Mouse (Mus musculus): ENCODE data around the gene Ccdc153. TPM values are rescaled to one million over a fixed set of nuclear protein-coding genes. Genes with fewer than 3 reads are reported as not detected.
A peak's percentile ranks its signal among the peaks of the same experiment; 100 is the strongest.

The Ccdc153 gene
- polyA plus RNA-seq, 1 experiment from 2014 or later, result 7.3 TPM

GRCm38 (mm10) chr9:44287401-44288075, 47.1 kb downstream of the Ccdc153 start:
- Histone ChIP-seq H3K27ac (ENCODE audit: low read length) (no peak overlapping the region), H3K4me2 (ENCODE audit: low read depth, low read length) (peak overlapping the region; percentile 88), H3K4me1 (replicated peaks; ENCODE audit: control insufficient read depth, insufficient read depth, low read length) (peaks cover 19% of the 10 kb centered on the region), H3K4me3 (ENCODE audit: low read length) (peak overlapping the region; percentile 55), H3K9ac (ENCODE audit: low read length) (peak overlapping the region; percentile 64), H3K27me3 (ENCODE audit: control insufficient read depth, insufficient read depth, low read depth, low read length) (peaks cover 18% of the 10 kb centered on the region), H3K9me3 (ENCODE audit: control insufficient read depth, low read length) (no peaks in the 10 kb centered on the region), H3K36me3 (ENCODE audit: control insufficient read depth, insufficient read depth, low read length) (peaks cover 5% of the 10 kb centered on the region; the same call in 1 of the 2 replicates)
- whole genome bisulfite sequencing, result under 1% methylated on average over 45 of the region's 47 CpGs
- peak; percentile 56 for ATAC-seq (ENCODE audit: low read depth)

GRCm38 (mm10) chr9:44288076-44288958, 47.8 kb downstream of the Ccdc153 start, which contains the start of gene Abcg4:
Gene Abcg4, minus strand, starts transcription at chr9:44288615.
- H3K4me1 ChIP-seq (replicated peaks; ENCODE audit: control insufficient read depth, insufficient read depth, low read length), result peaks cover 19% of the 10 kb centered on the region
- H3K27me3 ChIP-seq (ENCODE audit: control insufficient read depth, insufficient read depth, low read depth, low read length), result peaks cover 18% of the 10 kb centered on the region
- peaks cover 10% of the 10 kb centered on the region; the same call in 1 of the 2 replicates for H3K36me3 ChIP-seq (ENCODE audit: control insufficient read depth, insufficient read depth, low read length)
- H3K4me2 ChIP-seq (ENCODE audit: low read depth, low read length), result peak within 1 kb of the TSS; percentile 88
- no peaks in the 10 kb centered on the region for H3K9me3 ChIP-seq (ENCODE audit: control insufficient read depth, low read length)
- peak; percentile 53 for ATAC-seq (ENCODE audit: low read depth)
- H3K9ac ChIP-seq (ENCODE audit: low read length), result peak within 1 kb of the TSS; percentile 64
- peak within 1 kb of the TSS; percentile 55 for H3K4me3 ChIP-seq (ENCODE audit: low read length)
- WGBS, result 2% methylated on average over 38 of the region's 38 CpGs
- no peak within 1 kb of the TSS for H3K27ac ChIP-seq (ENCODE audit: low read length)

GRCm38 (mm10) chr9:44288959-44289291, 48.4 kb downstream of the Ccdc153 start:
- Histone ChIP-seq H3K27me3 (ENCODE audit: control insufficient read depth, insufficient read depth, low read depth, low read length) (peaks cover 18% of the 10 kb centered on the region), H3K4me2 (ENCODE audit: low read depth, low read length) (no peak overlapping the region; the same call in 1 of the 2 replicates), H3K27ac (ENCODE audit: low read length) (no peak overlapping the region), H3K4me1 (replicated peaks; ENCODE audit: control insufficient read depth, insufficient read depth, low read length) (peaks cover 19% of the 10 kb centered on the region), H3K9me3 (ENCODE audit: control insufficient read depth, low read length) (no peaks in the 10 kb centered on the region), H3K9ac (ENCODE audit: low read length) (no peak overlapping the region), H3K36me3 (ENCODE audit: control insufficient read depth, insufficient read depth, low read length) (peaks cover 12% of the 10 kb centered on the region; the same call in 1 of the 2 replicates), H3K4me3 (ENCODE audit: low read length) (no peak overlapping the region)
- WGBS, result 12% methylated on average over 11 of the region's 11 CpGs
- ATAC-seq (ENCODE audit: low read depth), result no peak; the same call in 1 of the 2 replicates

- 70% methylated on average over 3 of the region's 3 CpGs for WGBS
- Histone ChIP-seq H3K4me2 (ENCODE audit: low read depth, low read length) (no peak overlapping the region), H3K9ac (ENCODE audit: low read length) (no peak overlapping the region), H3K27ac (ENCODE audit: low read length) (no peak overlapping the region), H3K27me3 (ENCODE audit: control insufficient read depth, insufficient read depth, low read depth, low read length) (peaks cover 12% of the 10 kb centered on the region), H3K4me1 (replicated peaks; ENCODE audit: control insufficient read depth, insufficient read depth, low read length) (peaks cover 15% of the 10 kb centered on the region), H3K36me3 (ENCODE audit: control insufficient read depth, insufficient read depth, low read length) (peaks cover 29% of the 10 kb centered on the region), H3K9me3 (ENCODE audit: control insufficient read depth, low read length) (no peaks in the 10 kb centered on the region), H3K4me3 (ENCODE audit: low read length) (no peak overlapping the region)
- ATAC-seq (ENCODE audit: low read depth), result 0 out of 2 replicates have a peak, but pooled peaks have one; percentile 21
Observed at GRCm38 (mm10) chr9:44292490-44292889, 52.0 kb downstream of the Ccdc153 start.

Other genes with a start within 250 kb of the Ccdc153 start
- 2.4 and 4.1 TPM in 2 replicates for gene Thy1, start 197.3 kb upstream of the Ccdc153 start, polyA plus RNA-seq (2015; fragmentation: Nextera tagmentation; extraction: Ambion mirVana)
- 12.2 and 16.9 TPM in 2 replicates for gene Usp2, start 173.7 kb upstream of the Ccdc153 start, polyA plus RNA-seq (2015; fragmentation: Nextera tagmentation; extraction: Ambion mirVana)
- 0.20 and 0.21 TPM in 2 replicates for gene Mfrp, start 138.9 kb upstream of the Ccdc153 start, polyA plus RNA-seq (2015; fragmentation: Nextera tagmentation; extraction: Ambion mirVana)
- gene C1qtnf5, start 133.4 kb upstream of the Ccdc153 start, polyA plus RNA-seq (2015; fragmentation: Nextera tagmentation; extraction: Ambion mirVana), result 5.4 and 5.6 TPM in 2 replicates
- 0.13 and 0.14 TPM in 2 replicates for gene Gm49380, start 127.2 kb upstream of the Ccdc153 start, polyA plus RNA-seq (2015; fragmentation: Nextera tagmentation; extraction: Ambion mirVana)
- 60.1 and 63.8 TPM in 2 replicates for gene Rnf26, start 127.2 kb upstream of the Ccdc153 start, polyA plus RNA-seq (2015; fragmentation: Nextera tagmentation; extraction: Ambion mirVana)
- gene Mcam, start 106.2 kb upstream of the Ccdc153 start, polyA plus RNA-seq (2015; fragmentation: Nextera tagmentation; extraction: Ambion mirVana), result 99.1 and 104 TPM in 2 replicates
- gene Cbl, start 6.6 kb upstream of the Ccdc153 start, polyA plus RNA-seq (2015; fragmentation: Nextera tagmentation; extraction: Ambion mirVana), result 15.3 and 15.5 TPM in 2 replicates
- gene Pdzd3, start 10.8 kb downstream of the Ccdc153 start, polyA plus RNA-seq (2015; fragmentation: Nextera tagmentation; extraction: Ambion mirVana), result 0.11 TPM in 1 of 2 replicates, not detected in the other
- gene Nlrx1, start 27.9 kb downstream of the Ccdc153 start, polyA plus RNA-seq (2015; fragmentation: Nextera tagmentation; extraction: Ambion mirVana), result 9.5 and 10.4 TPM in 2 replicates
- 1.4 and 2.1 TPM in 2 replicates for gene Abcg4, start 47.9 kb downstream of the Ccdc153 start, polyA plus RNA-seq (2015; fragmentation: Nextera tagmentation; extraction: Ambion mirVana)
- gene Hinfp, start 65.0 kb downstream of the Ccdc153 start, polyA plus RNA-seq (2015; fragmentation: Nextera tagmentation; extraction: Ambion mirVana), result 24.3 and 25.1 TPM in 2 replicates
- 6.8 and 7.4 TPM in 2 replicates for gene C2cd2l, start 79.6 kb downstream of the Ccdc153 start, polyA plus RNA-seq (2015; fragmentation: Nextera tagmentation; extraction: Ambion mirVana)
- 38.0 and 42.3 TPM in 2 replicates for gene Dpagt1, start 85.3 kb downstream of the Ccdc153 start, polyA plus RNA-seq (2015; fragmentation: Nextera tagmentation; extraction: Ambion mirVana)
- 318 and 395 TPM in 2 replicates for gene H2afx, start 94.0 kb downstream of the Ccdc153 start, polyA plus RNA-seq (2015; fragmentation: Nextera tagmentation; extraction: Ambion mirVana)
- 110 and 117 TPM in 2 replicates for gene Hmbs, start 103.6 kb downstream of the Ccdc153 start, polyA plus RNA-seq (2015; fragmentation: Nextera tagmentation; extraction: Ambion mirVana)
- 31.4 and 32.8 TPM in 2 replicates for gene Vps11, start 121.0 kb downstream of the Ccdc153 start, polyA plus RNA-seq (2015; fragmentation: Nextera tagmentation; extraction: Ambion mirVana)
- 38.2 and 42.0 TPM in 2 replicates for gene Hyou1, start 138.8 kb downstream of the Ccdc153 start, polyA plus RNA-seq (2015; fragmentation: Nextera tagmentation; extraction: Ambion mirVana)
- gene Slc37a4, start 156.2 kb downstream of the Ccdc153 start, polyA plus RNA-seq (2015; fragmentation: Nextera tagmentation; extraction: Ambion mirVana), result 19.9 and 21.9 TPM in 2 replicates
- gene Rps25, start 166.5 kb downstream of the Ccdc153 start, polyA plus RNA-seq (2015; fragmentation: Nextera tagmentation; extraction: Ambion mirVana), result 1,846 and 1,855 TPM in 2 replicates
- 131 and 135 TPM in 2 replicates for gene Trappc4, start 166.9 kb downstream of the Ccdc153 start, polyA plus RNA-seq (2015; fragmentation: Nextera tagmentation; extraction: Ambion mirVana)
- 32.5 TPM in 2 replicates for gene Ccdc84, start 177.9 kb downstream of the Ccdc153 start, polyA plus RNA-seq (2015; fragmentation: Nextera tagmentation; extraction: Ambion mirVana)
- not detected in 2 replicates for gene Foxr1, start 200.5 kb downstream of the Ccdc153 start, polyA plus RNA-seq (2015; fragmentation: Nextera tagmentation; extraction: Ambion mirVana)
- gene Upk2, start 214.3 kb downstream of the Ccdc153 start, polyA plus RNA-seq (2015; fragmentation: Nextera tagmentation; extraction: Ambion mirVana), result 1.8 and 2.0 TPM in 2 replicates
- 14.1 and 16.1 TPM in 2 replicates for gene Bcl9l, start 242.1 kb downstream of the Ccdc153 start, polyA plus RNA-seq (2015; fragmentation: Nextera tagmentation; extraction: Ambion mirVana)

Data from lung, embryonic 16.5 days (tissue).